Mouse (Mus musculus): ENCODE data around the gene Msmb.

- TF ChIP-seq POLR2A (IDR thresholded peaks at IDR 0.05; ENCODE audit: control insufficient read depth, extremely low read depth, insufficient read depth, low read length, poor library complexity) (no peak), CTCF (IDR thresholded peaks at IDR 0.05; ENCODE audit: borderline replicate concordance, control insufficient read depth, extremely low read depth, insufficient read depth, low read length, poor library complexity) (no peak)
These were observed 18.7 kb downstream of the Msmb start for GRCm38 (mm10) chr14:32160563-32160962.

All from thymus, adult 2 months (tissue).